Mouse (Mus musculus) Patski (cell line): ENCODE data around the gene H2-M10.6. TPM values are rescaled to one million over a fixed set of nuclear protein-coding genes. Genes with fewer than 3 reads are reported as not detected.
"Not testable (repeated sequence)": the region's sequence is repeated elsewhere in the genome, so short reads cannot be mapped to it uniquely, and the experiment has no call there.

Experiments
- ATAC-seq: fragments of 100-300 bp; one replicate; pipeline ENCODE4 v1.8.0; 2021
- CTCF ChIA-PET: fragments of 350-600 bp; sonication (Branson Sonifier 250); formaldehyde crosslinking; loops from one replicate; lab custom pipeline; 2022; ENCODE audit warnings: inconsistent platforms; lab: Charles Lee
- POLR2A ChIA-PET: fragments of 350-600 bp; sonication (Branson Sonifier 250); formaldehyde crosslinking; loops from one replicate; lab custom pipeline; 2022; ENCODE audit warnings: antibody characterized with exemption, inconsistent platforms; lab: Charles Lee
- DNase-seq: peaks from one replicate; pipeline ENCODE4 v3.0.0-alpha.2; 2011; ENCODE audit warnings: low read depth, low spot score
- H3K27me3 ChIP-seq: fragments of 371-371 bp; one replicate; pipeline ENCODE4 v1.5.1; 2021
- CTCF ChIP-seq: fragments of 100-300 bp; IDR thresholded peaks from one replicate; pipeline ENCODE4 v1.5.1; 2021
- in situ Hi-C: fragments of 300-500 bp; cut with MboI; formaldehyde crosslinking; loops from 3 replicates; pipeline ENCODE4 v1.11.1; 2018; ENCODE audit warnings: low pct_unique_long_range_greater_than_20kb, mixed read lengths
- polyA plus RNA-seq: library from polyadenylated mRNA; unstranded; gene quantifications from one replicate; pipeline ENCODE4 v1.2.3, GENCODE M21; 2021

The H2-M10.6 gene
- polyA plus RNA-seq, 1 experiment from 2014 or later = not detected

GRCm38 (mm10) chr17:36824005-36824404 lies 12.0 kb downstream of the H2-M10.6 start:
- peak; percentile 69 for TF ChIP-seq CTCF
- in situ Hi-C loops = no loop called here
- peak; percentile 80 for ATAC-seq
- DNase-seq = no peak
- CTCF ChIA-PET = interaction anchor here (0.7 to 2.2 kb wide), 18 partner anchors 8 to 90 kb away, joined by 3 to 26 read pairs (median 3); partner anchors contain the start of gene Trim26
- peaks cover 13% of the 10 kb centered on the region for H3K27me3 ChIP-seq
- POLR2A ChIA-PET = no interaction called here

GRCm38 (mm10) chr17:36825525-36825924 lies 13.6 kb downstream of the H2-M10.6 start:
- POLR2A ChIA-PET = no interaction called here
- DNase-seq = no peak
- TF ChIP-seq CTCF = no peak
- in situ Hi-C loops = no loop called here
- peak; percentile 59 for ATAC-seq
- peaks cover 20% of the 10 kb centered on the region for H3K27me3 ChIP-seq
- CTCF ChIA-PET = interaction anchor here (0.7 to 2.7 kb wide), 5 partner anchors 9 to 40 kb away, joined by 3 to 23 read pairs (median 3); partner anchors contain the start of gene Trim26

DNA sequence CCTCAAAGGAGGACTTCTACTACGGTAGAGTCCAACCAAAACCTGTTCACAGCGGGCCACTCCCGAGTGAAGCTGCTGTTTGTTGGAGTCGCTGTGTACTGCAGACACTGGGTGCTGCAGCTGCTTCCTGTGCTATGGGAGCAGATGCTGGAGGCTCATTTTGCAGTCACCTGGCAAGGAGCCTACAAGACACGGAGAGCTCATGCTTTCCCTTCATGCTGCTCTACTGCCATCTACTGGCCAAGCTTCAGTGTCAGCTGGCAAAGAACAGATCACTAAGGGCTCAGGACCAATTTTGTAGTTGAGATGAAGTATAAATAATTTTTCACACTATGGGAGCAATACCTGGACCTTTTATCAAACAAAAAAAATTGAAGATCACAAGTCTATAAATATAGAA lies 14.0 kb downstream of the H2-M10.6 start:
- in situ Hi-C loops, DNase-seq: not testable (repeated sequence)
- POLR2A ChIA-PET = interaction anchor here (0.6 kb wide), 1 partner anchor 156 kb away, joined by 5 read pairs; no protein-coding TSS in a partner anchor
- TF ChIP-seq CTCF = peak; percentile 64
- H3K27me3 ChIP-seq = peaks cover 23% of the 10 kb centered on the region
- peak; percentile 82 for ATAC-seq
- CTCF ChIA-PET = interaction anchor here (0.7 to 2.7 kb wide), 5 partner anchors 9 to 40 kb away, joined by 3 to 23 read pairs (median 3); partner anchors contain the start of gene Trim26

- H3K27me3 ChIP-seq = peaks cover 32% of the 10 kb centered on the region
- no peak for DNase-seq
- TF ChIP-seq CTCF = no peak
- ChIA-PET CTCF (interaction anchor here (0.7 to 1.7 kb wide), 4 partner anchors 14 to 79 kb away, joined by 3 to 6 read pairs (median 4); partner anchors contain the start of gene Trim15), POLR2A (no interaction called here)
- ATAC-seq = no peak
- in situ Hi-C loops = no loop called here
These were observed 16.5 kb downstream of the H2-M10.6 start for GRCm38 (mm10) chr17:36828488-36828887.

DNA sequence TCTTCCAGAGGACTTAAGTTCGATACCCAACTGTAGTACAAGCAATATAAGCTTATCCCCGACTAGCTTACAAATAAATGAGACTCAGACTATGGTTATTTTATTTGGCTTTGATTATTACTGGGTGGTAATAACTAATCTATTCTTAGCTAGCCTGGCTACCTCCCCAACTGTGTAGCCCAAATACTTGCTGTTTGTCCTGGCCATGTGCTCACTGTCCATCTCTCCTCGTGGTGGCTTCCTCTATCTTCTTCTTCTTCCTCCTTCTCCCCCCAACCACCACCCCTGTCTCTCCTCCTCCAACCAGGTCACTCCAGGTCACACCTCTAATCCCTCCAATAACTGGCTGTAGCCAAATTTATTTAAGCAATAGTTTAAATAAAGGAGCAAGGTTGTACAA lies 18.5 kb downstream of the H2-M10.6 start:
- H3K27me3 ChIP-seq = peaks cover 32% of the 10 kb centered on the region
- ATAC-seq (no peak), DNase-seq (no peak)
- TF ChIP-seq CTCF = no peak
- CTCF ChIA-PET = no interaction called here
- in situ Hi-C loops = no loop called here
- POLR2A ChIA-PET = no interaction called here

- TF ChIP-seq CTCF = no peak
- CTCF ChIA-PET = interaction anchor here (2.5 kb wide), 1 partner anchor 9 kb away, joined by 12 read pairs; no protein-coding TSS in a partner anchor
- ATAC-seq = no peak
- peaks cover 27% of the 10 kb centered on the region for H3K27me3 ChIP-seq
- DNase-seq = no peak
- POLR2A ChIA-PET = no interaction called here
- in situ Hi-C loops = no loop called here
These were observed 20.7 kb downstream of the H2-M10.6 start for GRCm38 (mm10) chr17:36832694-36833093.

DNA sequence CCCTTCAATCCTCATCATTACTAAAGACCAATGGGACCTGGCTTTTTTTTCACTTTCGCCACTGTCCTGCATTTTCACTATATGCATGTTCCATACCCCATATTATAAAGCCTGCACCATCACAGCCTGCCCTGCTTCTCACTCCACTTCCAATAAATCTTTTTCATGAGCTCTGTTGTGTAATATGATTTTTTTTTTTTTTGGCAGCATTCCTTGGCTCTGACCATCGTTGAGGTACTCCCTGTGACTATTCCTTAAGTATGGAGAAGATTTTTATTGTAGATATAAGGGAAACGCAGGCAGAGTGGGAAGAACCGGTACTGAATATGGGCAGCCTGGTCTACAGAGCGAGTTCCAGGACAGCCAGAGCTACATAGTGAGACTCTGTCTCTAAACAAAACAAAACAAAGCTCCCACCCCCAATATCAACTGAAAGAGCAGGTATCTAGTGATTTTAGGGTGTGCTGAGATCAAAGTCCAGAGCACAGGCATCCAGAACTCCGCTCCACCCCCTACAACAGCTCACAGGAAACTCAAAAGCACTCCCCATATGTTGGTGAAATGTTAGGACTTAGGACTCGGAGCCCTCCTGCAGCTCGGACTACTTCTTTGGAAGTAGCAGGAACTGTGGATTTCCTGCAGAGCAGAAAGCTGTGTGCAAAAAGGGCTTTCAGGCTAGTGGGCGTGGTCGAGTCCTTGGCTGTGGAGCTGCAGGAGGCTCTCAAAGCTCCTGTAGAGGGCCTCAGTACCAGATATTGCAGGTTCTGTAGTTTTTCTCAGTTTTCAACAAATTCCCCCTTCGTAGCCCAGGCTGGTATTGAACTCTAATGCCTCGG lies 23.8 kb downstream of the H2-M10.6 start:
- DNase-seq (no peak), ATAC-seq (no peak)
- ChIA-PET POLR2A (interaction anchor here (0.7 kb wide), 1 partner anchor 319 kb away, joined by 3 read pairs; no protein-coding TSS in a partner anchor), CTCF (interaction anchor here (0.7 to 4.5 kb wide), 7 partner anchors 9 to 61 kb away, joined by 3 to 26 read pairs (median 3); no protein-coding TSS in a partner anchor)
- in situ Hi-C loops = no loop called here
- peaks cover 14% of the 10 kb centered on the region for H3K27me3 ChIP-seq
- TF ChIP-seq CTCF = no peak

- CTCF ChIA-PET = interaction anchor here (0.9 to 4.5 kb wide), 5 partner anchors 10 to 60 kb away, joined by 3 to 26 read pairs (median 3); no protein-coding TSS in a partner anchor
- no peak for TF ChIP-seq CTCF
- no peak for DNase-seq
- POLR2A ChIA-PET = no interaction called here
- H3K27me3 ChIP-seq = peaks cover 8% of the 10 kb centered on the region
- ATAC-seq = no peak
- in situ Hi-C loops = no loop called here
These were observed 24.4 kb downstream of the H2-M10.6 start for GRCm38 (mm10) chr17:36836427-36836812.

DNA sequence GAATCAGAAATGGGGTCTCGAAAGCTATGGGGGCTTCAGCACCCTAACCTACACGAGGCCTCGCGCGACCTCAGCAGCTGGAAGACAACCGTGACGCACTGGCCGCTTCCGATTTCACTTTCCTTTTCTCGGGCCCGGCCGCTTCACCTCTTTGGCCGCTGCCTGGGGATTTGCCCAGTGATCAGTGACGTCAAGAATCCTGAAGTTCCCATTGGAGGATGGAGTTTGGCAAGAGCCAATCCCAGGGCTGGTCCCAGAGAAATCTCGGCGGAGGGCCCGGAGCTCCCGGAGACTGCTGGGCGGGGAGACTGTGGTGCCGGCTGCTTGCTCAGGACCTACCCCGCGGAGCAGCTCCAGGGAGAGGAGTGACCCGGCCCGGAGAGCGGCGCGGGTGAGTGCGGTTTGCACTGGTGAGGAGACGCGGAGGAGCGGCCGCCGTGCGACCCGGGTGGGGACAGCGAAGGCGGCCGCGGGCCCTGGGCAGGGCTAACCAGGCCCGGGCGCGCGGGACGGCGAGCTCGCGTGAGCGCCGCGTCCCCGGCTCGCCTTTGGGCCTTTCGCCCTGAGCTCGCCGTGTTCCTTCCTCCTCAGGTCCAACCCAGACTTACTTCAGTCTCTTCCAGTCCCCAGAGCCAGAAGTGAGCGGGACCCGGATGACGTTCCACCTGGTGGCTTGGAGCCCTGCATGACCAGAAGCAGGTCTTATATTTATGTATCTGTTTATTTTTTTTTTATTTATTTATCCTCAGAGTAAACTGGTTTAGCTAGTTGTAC lies 25.1 kb downstream of the H2-M10.6 start, which contains the start of gene Trim26:
TSS of gene Trim26 (plus strand) at position 261 of the 774 bp plus-strand sequence.
- ChIA-PET POLR2A (interaction anchor here (0.6 to 1.0 kb wide), 2 partner anchors 14 to 43 kb away, joined by 3 read pairs; no protein-coding TSS in a partner anchor), CTCF (interaction anchor here (0.6 to 4.5 kb wide), 5 partner anchors 10 to 59 kb away, joined by 3 to 26 read pairs (median 3); no protein-coding TSS in a partner anchor)
- peaks cover 2% of the 10 kb centered on the region for H3K27me3 ChIP-seq
- in situ Hi-C loops = no loop called here
- no peak for TF ChIP-seq CTCF
- DNase-seq (peak; percentile 95), ATAC-seq (peak; percentile 99)

- in situ Hi-C loops = no loop called here
- POLR2A ChIA-PET = no interaction called here
- DNase-seq = no peak
These were observed 27.0 kb downstream of the H2-M10.6 start for GRCm38 (mm10) chr17:36839001-36839400.

More at GRCm38 (mm10) chr17:36839001-36839400, 27.0 kb downstream of the H2-M10.6 start:
- H3K27me3 ChIP-seq = no peaks in the 10 kb centered on the region
- no peak for TF ChIP-seq CTCF
- CTCF ChIA-PET = interaction anchor here (1.2 kb wide), 1 partner anchor 15 kb away, joined by 3 read pairs; no protein-coding TSS in a partner anchor
- no peak for ATAC-seq
